Mouse (Mus musculus) cerebellum, adult 11 months (tissue): ENCODE results near the gene Fndc3b.

Experiments
- DNase-seq: peaks from one replicate; pipeline ENCODE4 v3.0.0; 2022

Gene Fndc3b

DNA sequence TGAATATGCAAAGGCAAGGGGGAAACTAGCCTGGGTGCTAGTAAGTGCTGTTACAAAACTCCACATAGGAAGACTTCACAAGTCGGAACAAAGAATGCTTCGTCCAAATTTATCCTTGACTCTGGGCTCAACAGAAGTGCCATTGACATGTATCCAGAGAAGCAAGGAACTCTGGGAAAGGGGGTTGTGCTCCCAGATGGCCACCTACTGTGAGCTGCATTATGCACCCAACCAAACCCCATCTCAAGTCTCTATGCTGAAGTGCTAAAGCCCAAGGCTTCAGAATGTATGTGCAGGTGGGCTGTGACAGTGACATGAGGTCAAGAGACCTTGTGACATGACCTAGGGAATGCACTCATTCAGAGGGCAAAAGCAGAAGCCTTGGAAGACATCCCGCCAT is 165.5 kb downstream of the Fndc3b start:
- no peak for DNase-seq

DNA sequence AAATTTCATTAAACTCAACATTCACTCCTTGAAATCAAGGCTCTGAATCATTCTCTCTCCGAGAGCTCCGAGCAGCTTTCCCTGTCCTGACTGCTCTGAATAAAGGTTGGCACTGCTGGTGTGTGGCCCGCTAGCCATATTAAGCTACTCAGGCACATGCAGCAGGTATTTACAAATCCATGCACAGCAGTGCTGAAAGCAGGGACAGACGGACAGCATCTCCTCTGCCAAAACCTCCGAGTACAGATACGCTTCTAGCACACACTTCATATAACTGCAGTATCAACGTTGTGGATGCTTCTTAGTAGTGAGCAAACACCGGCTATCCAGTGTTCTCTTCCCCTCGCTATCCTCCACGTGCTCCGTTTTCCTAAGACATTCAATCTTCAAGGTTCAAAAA is 167.0 kb downstream of the Fndc3b start:
- no peak for DNase-seq

DNA sequence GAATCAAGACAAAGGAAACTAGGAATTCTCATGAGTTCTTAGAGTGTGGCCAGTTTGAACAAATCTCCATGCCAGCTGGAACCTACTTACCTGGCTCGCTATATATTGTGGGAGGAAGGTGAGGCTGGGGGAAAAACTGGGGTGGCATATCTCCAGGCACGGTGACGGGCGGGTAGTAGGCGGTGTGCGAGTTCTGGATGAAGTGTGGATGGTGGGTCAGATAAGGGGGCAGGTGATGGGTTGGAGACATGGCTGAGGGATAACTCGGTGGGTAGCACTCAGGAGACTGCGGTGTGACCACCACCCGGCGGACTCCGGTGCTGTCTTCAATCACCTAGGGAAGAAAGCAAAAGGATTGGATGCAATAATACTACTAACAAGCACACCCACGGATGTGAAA is 169.3 kb downstream of the Fndc3b start:
- DNase-seq = no peak

DNA sequence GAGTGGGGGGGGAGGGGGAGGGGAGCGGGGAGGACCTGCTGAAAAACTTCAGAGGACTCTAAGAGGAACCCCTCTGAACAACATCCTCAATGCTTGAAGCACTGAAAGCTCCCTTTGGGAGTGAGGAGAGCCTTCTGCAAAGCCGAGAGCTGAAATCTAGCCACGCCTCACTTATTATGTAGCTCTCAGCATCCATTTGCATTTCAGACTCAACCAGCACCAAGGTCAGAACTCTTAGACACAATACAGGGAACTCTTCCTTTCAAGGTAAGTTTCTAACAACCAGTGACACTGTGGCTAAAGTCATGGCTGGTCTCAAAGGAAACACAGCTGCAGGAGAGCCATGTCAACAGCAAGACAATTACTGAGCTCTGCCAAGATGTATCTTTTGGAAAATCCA is 169.9 kb downstream of the Fndc3b start:
- no peak for DNase-seq

DNA sequence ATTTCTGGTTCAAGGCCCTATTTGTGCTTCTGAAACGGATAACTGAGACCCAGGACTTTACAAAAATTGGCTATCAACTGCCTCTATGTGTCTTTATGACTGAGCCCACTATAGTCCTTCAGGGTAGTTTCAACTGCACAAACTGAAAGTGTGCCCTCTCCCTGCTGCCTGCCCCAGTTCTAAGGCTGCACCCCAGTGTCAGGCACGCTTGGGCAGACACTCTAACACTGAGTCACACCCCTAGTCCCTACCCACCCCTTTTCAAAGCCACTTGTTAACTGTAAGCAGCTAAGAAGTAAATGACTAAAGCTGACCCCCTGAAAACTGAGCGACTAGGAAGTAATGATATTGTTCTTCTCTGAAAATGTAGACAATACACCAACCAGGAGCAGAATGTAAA is 176.9 kb downstream of the Fndc3b start:
- DNase-seq = no peak

DNA sequence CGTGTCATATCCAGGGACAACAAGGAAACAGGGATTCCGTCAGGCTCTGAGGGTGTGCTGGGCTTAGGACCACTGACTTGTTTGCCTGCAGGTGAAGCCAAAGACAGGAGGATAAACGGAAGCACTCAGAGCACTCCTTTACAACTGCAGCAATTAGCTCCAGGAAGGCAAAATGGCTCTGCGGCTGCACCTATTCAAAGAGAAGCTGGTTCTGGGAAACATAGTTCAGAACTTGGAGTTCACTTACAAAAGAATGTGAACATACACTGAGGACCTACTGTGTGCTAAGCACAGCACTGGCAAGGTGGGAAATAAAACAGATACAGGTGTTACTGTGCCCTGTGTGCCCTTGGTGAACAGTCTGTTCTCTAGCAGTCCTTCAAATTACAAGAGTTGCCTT is 177.4 kb downstream of the Fndc3b start:
- no peak for DNase-seq

DNA sequence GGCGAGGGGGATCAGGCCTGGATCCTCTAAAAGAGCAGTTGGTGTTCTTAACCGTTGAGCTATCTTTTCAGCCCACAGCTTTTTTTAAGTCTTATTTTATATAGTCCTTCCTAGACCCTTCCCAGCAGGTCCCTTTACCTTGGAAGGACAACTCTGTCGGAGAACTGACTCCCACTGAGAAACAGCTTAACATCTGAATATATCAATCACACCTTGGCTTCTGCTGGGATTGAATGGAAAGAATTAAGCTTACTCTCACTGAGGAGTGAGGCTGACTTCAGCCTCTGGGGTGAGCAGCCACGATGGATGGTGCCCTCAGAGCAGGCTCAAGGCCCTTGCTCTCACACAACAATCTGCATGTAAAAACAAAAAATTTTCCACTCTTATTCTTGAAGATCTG is 179.1 kb downstream of the Fndc3b start:
- DNase-seq = no peak

DNA sequence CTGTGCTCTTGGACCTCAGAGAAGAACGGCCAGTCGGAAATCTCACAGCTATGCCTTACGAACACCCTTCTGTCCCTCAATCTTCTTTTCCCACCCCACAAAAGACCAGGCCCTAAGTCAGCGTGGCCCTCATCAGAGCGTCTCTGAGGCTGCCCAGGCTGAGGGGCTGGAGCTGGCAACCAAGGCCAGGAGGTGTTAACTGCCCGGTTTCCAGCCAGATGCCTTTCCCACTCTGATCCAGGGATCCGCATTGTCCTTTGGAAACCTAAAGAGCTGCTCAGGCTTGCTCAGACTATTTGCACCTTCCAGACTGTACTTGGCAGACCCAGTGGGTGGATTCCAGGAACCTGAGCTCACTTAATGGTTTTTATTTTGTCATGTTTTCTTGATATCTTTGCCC is 180.7 kb downstream of the Fndc3b start:
- DNase-seq = no peak

DNA sequence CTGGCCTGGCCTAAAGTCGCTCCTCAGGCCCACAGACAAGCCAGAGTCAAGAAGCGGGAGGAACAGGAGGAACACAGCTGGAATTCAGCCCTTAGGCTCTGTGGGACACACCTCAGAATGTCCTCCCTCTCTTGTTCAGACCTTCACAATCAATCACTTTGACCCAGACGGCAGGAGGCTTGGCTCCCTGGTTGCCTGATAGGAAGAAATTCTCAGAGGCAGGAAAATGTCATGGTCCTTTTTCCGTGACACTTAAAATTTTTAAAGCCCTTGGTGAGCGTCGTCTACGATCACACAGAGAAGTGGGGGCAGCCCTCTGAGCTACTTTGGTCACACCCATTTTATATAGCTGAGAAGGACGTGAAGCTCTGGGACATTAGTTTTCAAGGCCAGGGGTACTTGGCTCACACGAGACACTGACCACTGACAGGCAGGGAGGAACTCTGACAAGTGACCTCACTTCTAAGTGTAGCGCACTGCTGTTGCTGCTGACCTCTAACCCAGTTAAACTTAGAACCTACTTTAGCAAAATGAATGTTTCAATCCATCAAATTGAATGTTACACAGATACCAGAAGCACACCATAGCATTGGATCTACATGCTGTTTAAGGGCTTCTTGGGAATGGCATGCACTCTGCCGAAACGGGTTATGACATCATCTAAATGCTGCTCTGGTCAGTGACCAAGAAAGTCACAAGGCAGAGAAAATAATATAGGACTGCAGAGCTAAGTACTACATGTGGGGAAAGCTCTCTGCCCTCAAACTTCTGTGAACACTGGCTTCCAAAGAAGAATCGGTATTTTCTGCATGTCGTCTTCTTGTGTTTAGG is 181.7 kb downstream of the Fndc3b start:
- no peak for DNase-seq

DNA sequence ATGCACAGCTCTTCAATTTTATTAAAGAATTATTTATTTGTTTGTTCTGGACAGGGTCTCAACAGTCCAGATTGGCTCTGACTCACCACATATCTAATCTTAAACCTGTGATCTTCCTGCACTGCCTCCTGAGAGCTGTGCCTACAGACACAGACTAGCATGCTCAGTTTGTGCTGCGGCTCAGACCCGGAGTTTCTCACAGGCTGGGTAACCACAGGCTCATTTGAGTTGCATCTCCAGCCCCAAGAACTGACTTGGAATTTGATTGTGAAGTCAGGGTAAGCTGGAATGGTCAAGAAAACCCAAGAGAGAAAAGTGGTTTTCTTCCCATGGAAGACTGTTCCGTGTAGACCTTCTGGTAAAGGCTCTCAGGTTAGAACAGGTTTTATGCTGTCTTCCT is 184.1 kb downstream of the Fndc3b start:
- DNase-seq = no peak

DNA sequence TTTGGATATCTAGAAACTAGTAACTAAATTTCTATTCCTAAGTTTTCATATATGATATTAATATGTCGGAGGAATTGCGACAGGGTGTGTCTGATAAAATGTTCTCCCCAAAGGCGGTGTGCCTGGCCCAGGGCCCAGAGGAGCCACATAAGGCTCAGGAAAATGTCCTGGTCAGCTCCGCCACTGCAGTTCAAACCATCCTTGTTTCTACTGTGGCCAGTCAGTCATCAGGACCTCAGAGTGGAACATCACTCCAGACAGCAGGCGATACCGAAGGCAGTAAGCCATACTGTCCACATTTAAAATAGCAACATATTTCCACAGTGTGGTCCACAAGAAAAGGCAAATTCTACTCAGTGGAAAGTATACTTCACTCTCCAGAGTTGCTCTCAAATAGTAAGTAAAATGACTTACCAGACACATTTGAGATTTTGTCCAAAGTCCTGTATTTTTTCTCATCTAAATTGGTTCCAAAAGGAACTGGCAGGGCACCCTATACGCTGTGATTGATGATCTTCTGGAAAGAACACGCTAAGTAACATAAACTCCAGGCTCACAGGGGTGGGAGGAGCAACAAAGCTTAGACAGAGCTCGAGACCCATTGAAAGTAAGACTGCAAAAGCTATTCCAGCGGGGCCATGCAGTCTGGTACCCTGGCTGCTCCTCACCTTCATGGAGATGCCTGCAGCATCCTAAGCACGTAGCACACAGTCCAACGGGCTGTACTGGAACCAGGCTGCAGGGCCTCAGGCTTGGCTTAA is 187.8 kb downstream of the Fndc3b start:
- DNase-seq = no peak

DNA sequence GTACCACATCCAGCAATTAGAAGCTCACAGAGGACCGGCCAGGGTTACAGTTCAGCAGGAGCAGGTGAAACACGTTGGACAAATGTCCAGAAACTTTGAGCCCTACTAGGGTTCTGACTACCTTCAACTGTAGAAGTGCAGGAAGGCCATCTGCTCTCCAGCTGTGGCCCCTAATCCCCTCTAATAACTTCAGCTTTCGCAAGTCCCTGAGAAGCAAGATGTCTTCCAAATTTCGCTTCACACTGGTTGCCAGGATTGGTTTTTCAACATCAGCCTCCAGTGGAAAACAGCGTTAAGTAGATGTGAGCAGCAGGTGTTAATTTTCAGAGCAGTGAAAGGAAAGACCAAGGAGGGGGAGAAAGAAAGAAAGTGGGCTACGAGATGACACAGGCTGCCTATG is 190.7 kb downstream of the Fndc3b start:
- no peak for DNase-seq

DNA sequence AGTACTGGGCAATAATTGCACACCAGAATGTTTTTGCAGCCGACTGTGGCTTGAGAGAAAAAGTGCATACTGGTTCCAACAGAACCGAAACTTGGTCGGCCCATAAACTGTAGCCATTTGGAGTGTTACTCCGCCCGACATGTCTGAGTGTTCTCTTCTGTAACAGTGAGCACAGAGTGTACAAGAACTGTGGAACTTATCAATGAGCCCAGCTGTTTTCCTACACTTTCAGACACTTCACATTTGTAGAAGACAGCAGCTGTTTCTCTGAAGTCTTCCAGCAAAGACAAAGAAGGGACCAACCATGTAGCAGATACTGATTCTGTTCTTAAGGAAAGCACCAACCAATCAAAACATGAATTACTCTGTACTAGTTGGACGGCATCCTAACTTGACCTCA is 191.6 kb downstream of the Fndc3b start:
- no peak for DNase-seq

DNA sequence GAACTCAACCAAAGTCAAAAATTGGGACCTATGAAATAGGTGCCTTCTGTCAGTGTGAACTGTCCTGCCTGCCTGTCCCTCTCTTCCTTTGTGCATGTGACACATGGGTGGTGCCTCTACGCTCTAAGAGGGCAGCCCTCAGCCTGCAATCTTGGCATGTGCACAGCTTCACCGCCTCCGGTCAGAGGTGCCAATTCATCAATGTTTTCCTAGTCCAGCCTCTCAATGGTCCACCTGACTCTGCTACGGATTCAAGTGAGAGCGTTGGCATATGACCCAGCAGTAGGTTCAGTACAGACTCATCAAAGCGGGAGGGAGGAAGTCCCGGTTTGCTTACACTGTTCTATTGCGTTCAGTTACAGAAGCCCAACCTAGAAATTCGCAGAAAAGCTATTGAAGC is 192.2 kb downstream of the Fndc3b start:
- no peak for DNase-seq

DNA sequence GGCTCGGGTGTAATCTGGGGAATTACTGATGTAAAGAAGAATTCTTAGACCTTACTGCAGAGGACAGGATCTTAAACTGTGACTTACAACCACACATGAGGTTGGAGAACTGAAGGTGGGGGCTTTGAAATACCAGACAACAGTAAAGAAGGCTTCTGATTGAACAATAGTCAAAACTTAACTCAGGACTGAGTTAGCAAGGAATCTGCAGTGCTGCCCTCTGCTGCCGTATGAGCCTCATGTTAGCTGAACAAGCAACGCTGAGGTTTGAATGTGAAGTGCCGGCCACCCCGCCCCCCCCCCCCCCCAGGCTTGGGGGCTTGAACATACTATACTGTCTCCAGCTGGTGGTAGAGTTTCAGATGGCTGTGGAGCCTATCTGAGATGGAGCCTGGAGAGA is 194.6 kb downstream of the Fndc3b start:
- no peak for DNase-seq

DNA sequence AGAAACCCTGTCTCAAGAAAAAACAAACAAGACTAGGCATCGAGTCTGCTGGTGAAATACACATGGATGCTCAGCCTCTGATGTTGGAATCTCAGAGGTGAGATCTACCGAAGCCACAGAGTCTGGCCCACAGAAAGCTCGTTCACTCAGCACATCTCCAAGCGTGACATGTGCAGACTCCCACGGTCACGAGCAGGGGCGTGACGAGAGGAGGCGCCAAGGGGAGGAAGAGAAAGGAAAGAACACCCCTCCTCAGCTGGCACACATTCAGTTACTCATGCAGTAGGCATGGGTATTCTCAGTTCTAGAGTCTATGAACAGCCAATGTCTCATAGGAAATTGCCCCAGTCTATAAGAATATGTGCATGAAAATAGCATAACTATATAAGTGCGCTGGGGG is 199.3 kb downstream of the Fndc3b start:
- no peak for DNase-seq

DNA sequence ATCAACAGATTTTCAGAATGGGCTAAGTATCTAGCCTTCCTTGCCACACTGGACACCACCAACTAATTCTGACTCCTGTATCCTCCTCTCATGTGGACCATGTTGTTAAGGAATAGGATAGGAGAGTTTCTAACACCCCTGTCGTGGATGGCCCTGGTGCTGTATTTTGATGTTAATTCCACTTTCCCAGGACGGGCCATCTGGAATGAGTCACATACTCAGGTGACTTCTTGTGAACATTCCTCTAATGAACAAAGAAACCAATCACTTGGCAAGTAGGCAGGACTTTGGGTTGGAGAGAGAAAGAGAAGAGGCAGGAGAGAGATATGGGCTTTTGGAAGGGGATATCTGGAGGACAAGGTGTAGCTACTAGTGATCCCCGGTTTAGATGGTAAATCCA is 204.2 kb downstream of the Fndc3b start:
- no peak for DNase-seq

DNA sequence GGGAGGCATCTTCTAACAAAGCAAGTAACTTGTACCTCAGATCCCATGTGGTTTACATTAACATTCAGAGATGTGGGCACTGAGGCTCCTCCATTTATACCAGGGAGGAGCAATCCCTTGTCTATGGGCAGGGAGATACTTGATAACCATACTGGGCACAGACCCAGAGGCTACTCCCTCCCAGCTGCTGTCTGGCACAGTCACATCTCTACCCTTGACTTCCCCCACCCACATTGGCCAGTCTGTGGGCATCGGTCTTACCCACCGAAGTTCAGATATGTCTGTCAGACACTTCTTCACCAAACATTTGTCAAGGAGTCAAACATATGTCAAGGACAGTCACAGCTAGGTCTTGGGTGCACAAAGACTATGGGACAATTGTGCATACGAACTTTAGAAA is 205.5 kb downstream of the Fndc3b start:
- DNase-seq = no peak

DNA sequence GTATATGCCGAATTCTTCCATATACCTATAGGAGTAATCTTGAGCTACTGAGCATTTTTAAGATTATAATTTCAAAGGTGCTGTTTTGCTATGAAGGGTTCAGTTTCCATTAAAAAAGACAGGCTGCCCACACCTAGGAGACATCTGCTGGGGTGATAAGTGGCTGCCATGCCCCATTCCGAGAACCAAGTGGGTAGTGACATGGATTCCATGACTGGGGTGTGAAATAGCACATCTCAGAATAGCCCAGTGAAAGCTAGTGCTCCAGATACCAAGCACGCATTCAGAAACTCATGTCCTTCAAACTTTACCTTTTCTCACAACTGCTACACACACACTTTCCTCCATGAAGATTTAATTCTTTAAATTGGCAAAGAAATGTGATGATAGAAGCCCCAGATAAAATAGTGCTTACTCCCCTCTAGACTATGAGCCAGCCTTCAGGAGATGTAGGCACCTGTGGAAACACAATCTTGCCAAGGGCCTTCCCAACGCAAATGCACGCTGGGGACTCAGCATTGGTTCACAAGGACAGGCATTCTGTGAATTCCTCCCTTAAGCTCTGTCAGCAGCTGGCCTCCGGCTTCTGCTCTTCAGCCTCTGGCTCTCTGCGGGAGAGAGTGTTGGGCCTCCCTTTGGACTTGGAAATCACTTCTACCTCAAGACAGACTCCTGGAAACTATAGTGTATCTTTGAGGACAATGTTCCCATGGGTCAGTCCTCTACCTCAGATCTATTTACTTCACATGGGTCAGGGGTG is 207.6 kb downstream of the Fndc3b start:
- no peak for DNase-seq

DNA sequence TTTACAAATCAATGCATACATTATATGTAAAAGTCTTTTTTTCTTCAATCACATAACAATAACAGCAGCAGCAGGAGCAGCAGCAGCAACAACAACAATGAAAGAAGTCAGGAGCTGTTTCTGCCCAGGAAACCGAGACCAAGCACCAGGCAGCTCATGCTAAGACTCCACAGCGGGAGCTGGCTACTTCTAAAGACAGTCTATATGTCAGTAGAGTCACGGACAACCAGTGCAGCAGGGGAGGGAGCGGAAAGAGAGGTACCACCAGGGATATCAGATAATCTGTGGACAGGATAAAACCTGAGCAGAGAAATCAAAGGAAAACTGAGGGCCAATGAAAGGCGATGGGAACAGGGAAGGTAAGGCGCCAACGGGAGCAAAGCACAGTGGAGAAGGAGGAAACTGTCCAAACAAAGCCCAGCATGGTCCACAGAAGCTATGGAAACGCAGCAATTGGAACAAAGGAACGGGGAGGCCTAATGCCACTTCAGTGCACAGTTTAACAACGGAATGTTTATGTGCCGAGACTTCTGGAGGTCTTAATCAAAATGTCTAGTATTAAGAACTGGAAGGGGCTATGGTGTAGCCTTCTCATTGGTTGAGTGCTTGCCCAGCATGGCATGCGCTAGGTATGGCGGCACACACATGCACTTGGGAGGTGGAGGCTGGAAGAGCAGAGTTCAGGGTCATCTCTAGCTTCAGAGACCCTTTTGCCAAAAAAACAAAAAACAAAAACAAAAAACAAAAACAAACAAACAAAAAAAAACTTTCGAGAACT is 215.6 kb downstream of the Fndc3b start:
- DNase-seq = no peak

DNA sequence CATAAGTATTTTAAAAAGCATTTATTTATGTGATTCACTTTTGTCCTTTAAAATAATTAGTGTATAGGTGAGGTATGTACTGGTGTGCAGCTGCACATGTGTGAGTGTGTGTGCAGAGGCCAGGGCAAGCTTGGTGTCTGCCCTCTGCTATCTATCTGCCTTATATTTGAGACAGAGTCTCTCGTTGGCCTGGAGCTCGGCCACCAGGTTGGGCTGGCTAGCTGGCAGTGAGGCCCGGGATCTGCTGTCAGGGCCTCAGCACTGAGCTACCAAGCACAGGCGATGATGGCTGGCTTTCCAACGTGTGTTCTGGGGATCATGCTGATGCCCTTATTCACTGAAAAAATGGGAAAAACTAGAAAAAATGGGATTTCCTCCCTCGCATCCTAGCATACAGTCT is 216.4 kb downstream of the Fndc3b start:
- no peak for DNase-seq

DNA sequence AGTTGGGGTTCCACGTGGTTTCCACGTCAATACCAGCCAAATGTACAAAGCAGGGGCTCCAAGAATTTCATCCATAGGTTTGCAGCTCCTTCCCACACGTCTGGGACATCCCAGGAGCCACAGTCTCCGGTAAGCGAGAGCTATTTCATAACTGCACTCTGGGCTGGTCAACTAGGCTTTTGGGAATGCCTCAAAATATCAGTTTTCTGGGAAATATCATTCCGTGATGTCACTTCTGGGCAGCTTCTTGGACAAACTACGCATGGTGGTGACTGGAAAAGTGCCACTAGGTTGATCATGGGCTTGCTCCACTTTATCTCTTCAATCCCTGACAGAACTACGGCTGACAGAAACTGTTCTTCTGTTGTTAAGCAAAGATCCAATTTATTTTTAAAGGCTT is 217.0 kb downstream of the Fndc3b start:
- DNase-seq = no peak

DNA sequence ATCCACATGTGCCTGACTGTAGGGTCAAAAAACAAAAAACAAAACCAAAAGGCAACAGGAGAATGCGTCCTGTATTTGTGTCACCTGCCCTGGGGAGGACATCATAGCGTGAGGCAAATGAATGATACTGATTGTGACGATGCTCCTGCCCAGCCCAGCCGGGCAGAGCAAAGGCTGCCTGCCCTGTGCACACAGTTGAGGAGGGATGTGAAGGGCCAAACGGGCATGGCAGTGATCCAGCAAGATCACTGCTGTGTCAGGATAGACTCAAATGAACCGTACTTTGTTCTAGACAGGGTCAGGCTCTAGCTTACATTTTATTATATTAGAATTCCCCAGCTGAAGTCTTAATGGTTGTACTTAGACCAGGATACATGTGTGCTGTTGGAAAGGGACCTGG is 219.3 kb downstream of the Fndc3b start:
- no peak for DNase-seq
